Mouse (Mus musculus) forebrain, embryonic 13.5 days (tissue): ENCODE measurements around the gene Theg. TPM values are rescaled to one million over a fixed set of nuclear protein-coding genes. Genes with fewer than 3 reads are reported as not detected.
A peak's percentile ranks its signal among the peaks of the same experiment; 100 is the strongest.

ENCODE experiments used
- ATAC-seq: fragments of 200-750 bp; cut with Nextera tagmentation; 2 replicates; pipeline ENCODE4 v1.8.0; 2017
- H3K27ac ChIP-seq: fragments of 300-500 bp; sonication (generic); 2 replicates; pipeline ENCODE4 v1.5.1; 2015; ENCODE audit warnings: inconsistent platforms, mild to moderate bottlenecking, moderate library complexity
- H3K27me3 ChIP-seq: fragments of 300-500 bp; sonication (generic); 2 replicates; pipeline ENCODE4 v1.6.1; 2015; ENCODE audit warnings: mild to moderate bottlenecking, inconsistent platforms
- H3K36me3 ChIP-seq: fragments of 300-500 bp; sonication (generic); 2 replicates; pipeline ENCODE4 v1.6.1; 2015; ENCODE audit warnings: mild to moderate bottlenecking, inconsistent platforms; ENCODE audit not compliant: poor library complexity, severe bottlenecking
- H3K4me1 ChIP-seq: fragments of 300-500 bp; sonication (generic); 2 replicates; pipeline ENCODE4 v1.6.1; 2015; ENCODE audit warnings: inconsistent platforms
- H3K4me2 ChIP-seq: fragments of 300-500 bp; sonication (generic); 2 replicates; pipeline ENCODE4 v1.6.1; 2015; ENCODE audit warnings: inconsistent platforms, mild to moderate bottlenecking, moderate library complexity
- H3K4me3 ChIP-seq: fragments of 300-500 bp; sonication (generic); 2 replicates; pipeline ENCODE4 v1.5.1; 2015; ENCODE audit warnings: mild to moderate bottlenecking, inconsistent platforms
- H3K9ac ChIP-seq: fragments of 300-500 bp; sonication (generic); 2 replicates; pipeline ENCODE4 v1.6.1; 2015; ENCODE audit warnings: mild to moderate bottlenecking, inconsistent platforms
- H3K9me3 ChIP-seq: fragments of 300-500 bp; sonication (generic); replicated peaks from 2 replicates; pipeline ENCODE4 v1.6.1; 2016; ENCODE audit warnings: inconsistent platforms
- WGBS: fragments of 180-500 bp; shearing (Covaris S2); methylation state at CpG from one replicate; pipeline ENCODE4 v1.1.7; 2015; 5-methylcytosine and 5-hydroxymethylcytosine counted together
- polyA plus RNA-seq: library from polyadenylated mRNA; unstranded; fragments of >200 nt; fragmentation: Nextera tagmentation; extraction: Ambion mirVana; gene quantifications from 2 replicates; pipeline ENCODE4 v1.2.1, GENCODE M21; 2015

Theg gene
- polyA plus RNA-seq, 1 experiment from 2014 or later: not detected

- H3K27ac ChIP-seq: no peak overlapping the region
- H3K27me3 ChIP-seq: peaks cover 10% of the 10 kb centered on the region; the same call in 1 of the 2 replicates
- no peak overlapping the region for H3K4me3 ChIP-seq
- no peaks in the 10 kb centered on the region for H3K4me1 ChIP-seq
- H3K9me3 ChIP-seq: 0 out of 2 replicates have a peak, but pooled peaks cover 4% of the 10 kb centered on the region
- ATAC-seq: no peak
- WGBS: 76% methylated on average over 4 of the region's 4 CpGs
- H3K36me3 ChIP-seq: no peaks in the 10 kb centered on the region
- no peak overlapping the region for H3K9ac ChIP-seq
- no peak overlapping the region for H3K4me2 ChIP-seq
These were observed 9.8 kb downstream of the Theg start for GRCm38 (mm10) chr10:79577376-79577775.

- H3K9me3 ChIP-seq: 0 out of 2 replicates have a peak, but pooled peaks cover 4% of the 10 kb centered on the region
- H3K36me3 ChIP-seq: no peaks in the 10 kb centered on the region
- WGBS: 82% methylated on average over 6 of the region's 6 CpGs
- no peak overlapping the region for H3K4me3 ChIP-seq
- H3K27me3 ChIP-seq: peaks cover 10% of the 10 kb centered on the region; the same call in 1 of the 2 replicates
- H3K4me2 ChIP-seq: no peak overlapping the region
- no peak overlapping the region for H3K9ac ChIP-seq
- no peak for ATAC-seq
- H3K27ac ChIP-seq: no peak overlapping the region
- no peaks in the 10 kb centered on the region for H3K4me1 ChIP-seq
These were observed 11.4 kb downstream of the Theg start for GRCm38 (mm10) chr10:79575754-79576153.

- H3K27ac ChIP-seq: no peak overlapping the region
- peaks cover 8% of the 10 kb centered on the region; the same call in 1 of the 2 replicates for H3K27me3 ChIP-seq
- no peaks in the 10 kb centered on the region for H3K36me3 ChIP-seq
- H3K9ac ChIP-seq: no peak overlapping the region
- no peak overlapping the region for H3K4me2 ChIP-seq
- 92% methylated on average over 6 of the region's 6 CpGs for WGBS
- 0 out of 2 replicates have a peak, but pooled peaks cover 4% of the 10 kb centered on the region for H3K9me3 ChIP-seq
- no peak for ATAC-seq
- no peaks in the 10 kb centered on the region for H3K4me1 ChIP-seq
- H3K4me3 ChIP-seq: no peak overlapping the region
These were observed 12.3 kb downstream of the Theg start for GRCm38 (mm10) chr10:79574796-79575195.

- no peak for ATAC-seq
- Histone ChIP-seq H3K27ac (no peak overlapping the region), H3K36me3 (no peaks in the 10 kb centered on the region), H3K9me3 (0 out of 2 replicates have a peak, but pooled peaks cover 4% of the 10 kb centered on the region), H3K4me2 (no peak overlapping the region), H3K4me3 (no peak overlapping the region), H3K9ac (no peak overlapping the region), H3K4me1 (no peaks in the 10 kb centered on the region), H3K27me3 (peaks cover 6% of the 10 kb centered on the region; the same call in 1 of the 2 replicates)
- WGBS: 91% methylated on average over 8 of the region's 8 CpGs
These were observed 12.8 kb downstream of the Theg start for GRCm38 (mm10) chr10:79574350-79574749.

GRCm38 (mm10) chr10:79573611-79574010, 13.5 kb downstream of the Theg start:
- Histone ChIP-seq H3K4me1 (no peaks in the 10 kb centered on the region), H3K4me3 (no peak overlapping the region), H3K9ac (no peak overlapping the region), H3K36me3 (no peaks in the 10 kb centered on the region), H3K27ac (no peak overlapping the region), H3K4me2 (no peak overlapping the region), H3K9me3 (0 out of 2 replicates have a peak, but pooled peaks cover 4% of the 10 kb centered on the region), H3K27me3 (peaks cover 2% of the 10 kb centered on the region; the same call in 1 of the 2 replicates)
- WGBS: 85% methylated on average over 6 of the region's 6 CpGs
- ATAC-seq: no peak

GRCm38 (mm10) chr10:79571314-79571713, 15.8 kb downstream of the Theg start:
- H3K9ac ChIP-seq: no peak overlapping the region
- no peaks in the 10 kb centered on the region for H3K4me1 ChIP-seq
- no peaks in the 10 kb centered on the region for H3K27me3 ChIP-seq
- H3K4me3 ChIP-seq: no peak overlapping the region
- WGBS: 98% methylated on average over 2 of the region's 2 CpGs
- H3K27ac ChIP-seq: no peak overlapping the region
- no peaks in the 10 kb centered on the region for H3K9me3 ChIP-seq
- no peak for ATAC-seq
- no peaks in the 10 kb centered on the region for H3K36me3 ChIP-seq
- no peak overlapping the region for H3K4me2 ChIP-seq

GRCm38 (mm10) chr10:79569921-79570320, 17.2 kb downstream of the Theg start:
- Histone ChIP-seq H3K27me3 (no peaks in the 10 kb centered on the region), H3K36me3 (no peaks in the 10 kb centered on the region), H3K4me3 (no peak overlapping the region), H3K9ac (no peak overlapping the region), H3K4me2 (no peak overlapping the region), H3K9me3 (no peaks in the 10 kb centered on the region), H3K4me1 (no peaks in the 10 kb centered on the region), H3K27ac (no peak overlapping the region)
- WGBS: 87% methylated on average over 5 of the region's 5 CpGs
- ATAC-seq: no peak

- H3K27me3 ChIP-seq: no peaks in the 10 kb centered on the region
- H3K4me3 ChIP-seq: no peak overlapping the region
- no peak for ATAC-seq
- no peaks in the 10 kb centered on the region for H3K9me3 ChIP-seq
- peaks cover 5% of the 10 kb centered on the region; the same call in 1 of the 2 replicates for H3K4me1 ChIP-seq
- H3K27ac ChIP-seq: no peak overlapping the region
- WGBS: 88% methylated on average over 2 of the region's 2 CpGs
- H3K4me2 ChIP-seq: no peak overlapping the region
- no peak overlapping the region for H3K9ac ChIP-seq
- H3K36me3 ChIP-seq: no peaks in the 10 kb centered on the region
These were observed 27.4 kb downstream of the Theg start for GRCm38 (mm10) chr10:79559716-79560115.

- ATAC-seq: no peak
- no peak overlapping the region for H3K4me3 ChIP-seq
- no peak overlapping the region for H3K27ac ChIP-seq
- no peak overlapping the region for H3K4me2 ChIP-seq
- no peaks in the 10 kb centered on the region for H3K36me3 ChIP-seq
- H3K9me3 ChIP-seq: no peaks in the 10 kb centered on the region
- 95% methylated on average over 5 of the region's 5 CpGs for WGBS
- H3K9ac ChIP-seq: no peak overlapping the region
- no peaks in the 10 kb centered on the region for H3K27me3 ChIP-seq
- peaks cover 24% of the 10 kb centered on the region for H3K4me1 ChIP-seq
These were observed 29.6 kb downstream of the Theg start for GRCm38 (mm10) chr10:79557496-79557895.

GRCm38 (mm10) chr10:79556951-79557350, 30.2 kb downstream of the Theg start:
- 90% methylated on average over 5 of the region's 5 CpGs for WGBS
- no peaks in the 10 kb centered on the region for H3K36me3 ChIP-seq
- no peak overlapping the region for H3K27ac ChIP-seq
- no peak for ATAC-seq
- no peaks in the 10 kb centered on the region for H3K9me3 ChIP-seq
- H3K4me3 ChIP-seq: no peak overlapping the region
- no peaks in the 10 kb centered on the region for H3K27me3 ChIP-seq
- no peak overlapping the region for H3K4me2 ChIP-seq
- peaks cover 26% of the 10 kb centered on the region for H3K4me1 ChIP-seq
- H3K9ac ChIP-seq: no peak overlapping the region

GRCm38 (mm10) chr10:79555238-79555724, 31.9 kb downstream of the Theg start:
- no peaks in the 10 kb centered on the region for H3K27me3 ChIP-seq
- 26% methylated on average over 7 of the region's 7 CpGs for WGBS
- ATAC-seq: no peak; the same call in 1 of the 2 replicates

GRCm38 (mm10) chr10:79554330-79555237, 32.5 kb downstream of the Theg start, which contains the start of gene Mier2:
Gene Mier2 (minus strand): TSS chr10:79555199.
- Histone ChIP-seq H3K4me1 (peaks cover 26% of the 10 kb centered on the region), H3K4me2 (peak within 1 kb of the TSS; percentile 75), H3K9me3 (no peaks in the 10 kb centered on the region), H3K27ac (peak within 1 kb of the TSS; percentile 35; the same call in 1 of the 2 replicates), H3K4me3 (peak within 1 kb of the TSS; percentile 94), H3K36me3 (peaks cover 12% of the 10 kb centered on the region), H3K27me3 (no peaks in the 10 kb centered on the region), H3K9ac (peak within 1 kb of the TSS; percentile 93)
- WGBS: under 1% methylated on average over 89 of the region's 108 CpGs
- peak; percentile 89 for ATAC-seq

More at GRCm38 (mm10) chr10:79555238-79555724, 31.9 kb downstream of the Theg start:
- H3K9ac ChIP-seq: peak overlapping the region; percentile 93
- peaks cover 5% of the 10 kb centered on the region for H3K36me3 ChIP-seq
- H3K27ac ChIP-seq: no peak overlapping the region
- peak overlapping the region; percentile 75 for H3K4me2 ChIP-seq
- peaks cover 26% of the 10 kb centered on the region for H3K4me1 ChIP-seq
- H3K9me3 ChIP-seq: no peaks in the 10 kb centered on the region
- H3K4me3 ChIP-seq: peak overlapping the region; percentile 94
